Mouse (Mus musculus): ENCODE measurements around the gene Lpp.

DNA sequence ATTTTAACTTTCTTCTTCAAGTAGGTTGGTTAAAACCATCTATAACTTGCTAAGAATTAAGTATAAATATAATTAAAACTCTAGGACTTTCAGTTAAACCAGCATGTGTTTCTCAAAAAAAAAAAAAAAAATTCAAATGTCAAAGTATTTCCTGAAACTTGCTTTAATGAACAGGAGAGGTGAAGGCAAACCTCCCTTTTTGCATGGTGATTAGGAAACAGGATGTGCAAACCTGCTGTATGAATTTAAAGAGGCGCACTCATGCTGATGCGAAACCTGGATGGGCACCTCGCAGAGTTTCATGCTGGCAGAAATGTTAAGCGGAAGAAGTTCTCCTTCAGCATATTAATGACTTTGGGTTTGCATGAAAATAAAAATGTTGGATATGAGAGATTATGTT lies 119.9 kb downstream of the Lpp start:
- TF ChIP-seq CTCF (IDR thresholded peaks at IDR 0.05; ENCODE audit: low read depth, low read length), result no peak
- no peak for TF ChIP-seq GATA1 (IDR thresholded peaks at IDR 0.05; ENCODE audit: borderline replicate concordance, low read length)
- TF ChIP-seq POLR2AphosphoS5 (IDR thresholded peaks at IDR 0.05; ENCODE audit: insufficient replicate concordance, low read depth, low read length), result no peak
